In genomic region chr6:28890426-28890825, GRCm38 (mm10) we compare ENCODE assay signal across 20 mouse cellular contexts. TPM values are rescaled to one million over a fixed set of nuclear protein-coding genes. Genes with fewer than 3 reads are reported as not detected.
DNase-seq lines count a peak whose midpoint lies in the region; ATAC-seq and TF ChIP-seq lines count a peak whose summit lies in the region.
"Had no signal": no experiment of that assay in that cellular context is flagged by ENCODE, and none has a peak within 500 bp of the region (broad histone marks: within the 10 kb centered on the region; RNA-seq: fewer than 3 reads in every experiment).

No protein-coding gene starts in this region.

- WGBS in forebrain, postnatal 0 days, result 29% methylated on average over 6 of the region's 6 CpGs

- H3K9ac ChIP-seq in forebrain, postnatal 0 days, result no peak overlapping the region
- H3K9ac ChIP-seq: embryonic facial prominence, embryonic 12.5 days; lung, embryonic 15.5 days; stomach, embryonic 15.5 days had no signal

- DNase-seq in layer of hippocampus, adult 11-12 months (ENCODE audit: low spot score), result peak; percentile 63
- DNase-seq in layer of hippocampus, adult 9-10 months (ENCODE audit: low spot score), result no peak
- DNase-seq in brain, adult 2 months (ENCODE audit: low read depth, low spot score), result peak; percentile 47
- peak; percentile 79 for DNase-seq in forebrain, postnatal 0 days
- peak; percentile 33 to 48 for DNase-seq in layer of hippocampus, postnatal 36 days
- no peak for DNase-seq in spleen, postnatal 14 days (ENCODE audit: low spot score in 2 of 2)
- no peak for DNase-seq in lung, postnatal 10 days
- DNase-seq: cerebellum, adult 11 months; gastrocnemius, postnatal 14 days; heart, postnatal 36 days; kidney, adult 11 months; kidney, postnatal 25 days; thymus, postnatal 14 days had no signal

- H3K4me3 ChIP-seq in forebrain, postnatal 0 days (ENCODE audit: low read depth, low read length), result no peak overlapping the region
- H3K4me3 ChIP-seq: embryonic facial prominence, embryonic 12.5 days; lung, embryonic 15.5 days; myocyte; stomach, embryonic 15.5 days had no signal

- H3K27ac ChIP-seq in forebrain, postnatal 0 days (ENCODE audit: low read depth, low read length), result peak overlapping the region; percentile 41; the same call in 1 of the 2 replicates
- H3K27ac ChIP-seq: embryonic facial prominence, embryonic 12.5 days; lung, embryonic 15.5 days; stomach, embryonic 15.5 days had no signal

- no peaks in the 10 kb centered on the region for H3K27me3 ChIP-seq in forebrain, postnatal 0 days (ENCODE audit: insufficient read depth, low read length)
- H3K27me3 ChIP-seq: embryonic facial prominence, embryonic 12.5 days; lung, embryonic 15.5 days; stomach, embryonic 15.5 days had no signal

- peak; percentile 84 for ATAC-seq in forebrain, postnatal 0 days
- no peak for ATAC-seq in frontal cortex, adult (ENCODE audit: low TSS enrichment)

- TF ChIP-seq CTCF in forebrain, postnatal 0 days (IDR thresholded peaks at IDR 0.05; ENCODE audit: low read depth), result no peak

- H3K4me1 ChIP-seq in forebrain, postnatal 0 days (ENCODE audit: insufficient read depth), result peaks cover 8% of the 10 kb centered on the region
- H3K4me1 ChIP-seq: embryonic facial prominence, embryonic 12.5 days; stomach, embryonic 15.5 days had no signal

- peaks cover 20% of the 10 kb centered on the region; the same call in 1 of the 2 replicates for H3K36me3 ChIP-seq in forebrain, postnatal 0 days (ENCODE audit: insufficient read depth)

- no peaks in the 10 kb centered on the region for H3K9me3 ChIP-seq in forebrain, postnatal 0 days (ENCODE audit: low read length)
- H3K9me3 ChIP-seq: embryonic facial prominence, embryonic 12.5 days; lung, embryonic 15.5 days; stomach, embryonic 15.5 days had no signal

- no peak overlapping the region for H3K4me2 ChIP-seq in forebrain, postnatal 0 days (ENCODE audit: low read depth)
- H3K4me2 ChIP-seq: embryonic facial prominence, embryonic 12.5 days; heart, embryonic 11.5 days; liver, embryonic 11.5 days; lung, embryonic 15.5 days; stomach, embryonic 15.5 days had no signal

RNA-seq across cellular contexts. Expression of gene Lrrc4, which starts 58.9 kb away (rescaled TPM):
- total RNA-seq in forebrain, postnatal 0 days (2014; rRNA removed), result 32.9 and 37.1 TPM in 2 replicates
- 4.0 and 5.4 TPM in 2 replicates for polyA plus RNA-seq in forebrain, postnatal 0 days (2015; fragmentation: Nextera tagmentation; extraction: Ambion mirVana)
- total RNA-seq in layer of hippocampus, postnatal 36 days (2021), result 10 to 100 TPM; 88.9 to 90.2 TPM

Comparison
In these comparisons a context has a peak if more than half of its experiments do, and no peak if none do; other contexts are left out.
1. DNase-seq: peak in layer of hippocampus, adult 11-12 months (single experiment), brain, adult 2 months (single experiment), forebrain, postnatal 0 days (single experiment) and layer of hippocampus, postnatal 36 days (2 of 2); none in layer of hippocampus, adult 9-10 months (single experiment), spleen, postnatal 14 days (0 of 2) and lung, postnatal 10 days (single experiment).